Mouse (Mus musculus) lung, adult 2 months (tissue): ENCODE measurements around the gene Abcb1b. TPM values are rescaled to one million over a fixed set of nuclear protein-coding genes. Genes with fewer than 3 reads are reported as not detected.
A peak's percentile ranks its signal among the peaks of the same experiment; 100 is the strongest.
"Not testable (repeated sequence)": the region's sequence is repeated elsewhere in the genome, so short reads cannot be mapped to it uniquely, and the experiment has no call there.

Experiments
- DNase-seq: peaks from one replicate; pipeline ENCODE4 v3.0.0; 2022
- H3K4me1 ChIP-seq: fragments of 200-500 bp; 2 replicates; pipeline ENCODE4 v1.6.1; 2011; ENCODE audit warnings: low read length; ENCODE audit not compliant: control insufficient read depth, insufficient read depth
- H3K4me3 ChIP-seq: fragments of 200-500 bp; replicated peaks from 2 replicates; pipeline ENCODE3; 2011; ENCODE audit warnings: low read depth, mild to moderate bottlenecking, control low read depth, low read length; ENCODE audit errors: extremely low read depth
- CTCF ChIP-seq: fragments of 200-500 bp; IDR thresholded peaks from 2 replicates; pipeline ENCODE4 v1.5.1; 2011; ENCODE audit warnings: mild to moderate bottlenecking, low read length, control low read depth; ENCODE audit not compliant: insufficient read depth
- POLR2A ChIP-seq: fragments of 200-500 bp; IDR thresholded peaks from 2 replicates; pipeline ENCODE4 v1.6.1; 2011; ENCODE audit warnings: low read depth, mild to moderate bottlenecking, control low read depth, low read length, borderline replicate concordance; ENCODE audit errors: extremely low read depth
- WGBS: fragments of 180-500 bp; shearing (Covaris S2); methylation state at CpG from one replicate; pipeline ENCODE4 v1.1.7; 2018; 5-methylcytosine and 5-hydroxymethylcytosine counted together
- polyA plus RNA-seq: library from polyadenylated mRNA; depleted of rRNA; stranded (reverse); fragments of >200 nt; gene quantifications from 2 replicates; pipeline ENCODE4 v1.2.3, GENCODE M21; 2012

Gene Abcb1b
- polyA plus RNA-seq, 1 experiment: 1.5 TPM

- TF ChIP-seq CTCF (no peak), POLR2A (no peak)
- Histone ChIP-seq H3K4me3 (no peak overlapping the region), H3K4me1 (no peaks in the 10 kb centered on the region)
- 80% methylated on average over 1 of the region's 1 CpGs for WGBS
- DNase-seq: no peak
Measured at GRCm38 (mm10) chr5:8861811-8862210, 63.9 kb downstream of the Abcb1b start.

DNA sequence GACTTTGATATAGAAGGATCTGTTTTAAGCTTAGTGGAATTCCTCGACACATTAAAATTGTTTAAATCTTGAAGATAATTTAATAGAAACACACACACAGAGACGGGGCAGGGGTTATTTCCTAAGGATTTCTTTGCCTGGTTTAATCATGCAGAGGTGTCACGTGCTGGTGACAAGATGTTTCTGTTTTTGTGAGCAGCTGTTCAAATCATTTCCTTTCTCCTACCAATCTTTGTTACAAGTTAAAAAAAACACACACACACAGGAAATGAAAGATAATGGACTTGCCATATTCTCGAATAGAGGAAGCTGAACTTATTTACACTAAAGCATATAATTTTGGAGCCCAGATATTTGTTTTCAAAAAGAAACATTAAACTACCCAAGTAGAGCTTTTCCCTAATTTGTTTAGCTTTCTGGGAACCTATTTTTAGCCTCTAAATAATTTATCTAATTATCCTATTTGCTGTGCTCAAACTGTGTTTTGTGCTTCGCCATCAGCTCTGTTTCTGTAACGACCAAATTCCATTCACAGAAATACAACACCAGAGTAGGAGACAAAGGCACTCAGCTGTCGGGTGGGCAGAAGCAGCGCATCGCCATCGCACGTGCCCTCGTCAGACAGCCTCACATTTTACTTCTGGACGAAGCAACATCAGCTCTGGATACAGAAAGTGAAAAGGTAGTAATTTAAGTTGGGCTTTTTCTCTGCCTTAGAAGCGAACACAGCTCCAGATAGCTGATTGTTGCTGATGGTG, 65.8 kb downstream of the Abcb1b start:
- WGBS: 44% methylated on average over 14 of the region's 14 CpGs
- no peak for DNase-seq
- Histone ChIP-seq H3K4me1 (no peaks in the 10 kb centered on the region), H3K4me3 (no peak overlapping the region)
- TF ChIP-seq CTCF: no peak
- TF ChIP-seq POLR2A: no peak

- not testable (repeated sequence) for DNase-seq, H3K4me1 ChIP-seq, H3K4me3 ChIP-seq
- 88% methylated on average over 11 of the region's 11 CpGs for WGBS
Measured at GRCm38 (mm10) chr5:8865630-8866029, 67.7 kb downstream of the Abcb1b start.

- 75% methylated on average over 5 of the region's 5 CpGs for WGBS
- Histone ChIP-seq H3K4me3 (no peak overlapping the region), H3K4me1 (no peaks in the 10 kb centered on the region)
- TF ChIP-seq POLR2A: no peak
- TF ChIP-seq CTCF: no peak
- DNase-seq: no peak
Measured at GRCm38 (mm10) chr5:8866366-8866765, 68.4 kb downstream of the Abcb1b start.

GRCm38 (mm10) chr5:8868019-8868418, 70.1 kb downstream of the Abcb1b start:
- no peak for DNase-seq
- TF ChIP-seq CTCF (peak; percentile 34; the same call in 1 of the 2 replicates), POLR2A (no peak)
- Histone ChIP-seq H3K4me1 (no peaks in the 10 kb centered on the region), H3K4me3 (no peak overlapping the region)
- 12% methylated on average over 1 of the region's 1 CpGs for WGBS

DNA sequence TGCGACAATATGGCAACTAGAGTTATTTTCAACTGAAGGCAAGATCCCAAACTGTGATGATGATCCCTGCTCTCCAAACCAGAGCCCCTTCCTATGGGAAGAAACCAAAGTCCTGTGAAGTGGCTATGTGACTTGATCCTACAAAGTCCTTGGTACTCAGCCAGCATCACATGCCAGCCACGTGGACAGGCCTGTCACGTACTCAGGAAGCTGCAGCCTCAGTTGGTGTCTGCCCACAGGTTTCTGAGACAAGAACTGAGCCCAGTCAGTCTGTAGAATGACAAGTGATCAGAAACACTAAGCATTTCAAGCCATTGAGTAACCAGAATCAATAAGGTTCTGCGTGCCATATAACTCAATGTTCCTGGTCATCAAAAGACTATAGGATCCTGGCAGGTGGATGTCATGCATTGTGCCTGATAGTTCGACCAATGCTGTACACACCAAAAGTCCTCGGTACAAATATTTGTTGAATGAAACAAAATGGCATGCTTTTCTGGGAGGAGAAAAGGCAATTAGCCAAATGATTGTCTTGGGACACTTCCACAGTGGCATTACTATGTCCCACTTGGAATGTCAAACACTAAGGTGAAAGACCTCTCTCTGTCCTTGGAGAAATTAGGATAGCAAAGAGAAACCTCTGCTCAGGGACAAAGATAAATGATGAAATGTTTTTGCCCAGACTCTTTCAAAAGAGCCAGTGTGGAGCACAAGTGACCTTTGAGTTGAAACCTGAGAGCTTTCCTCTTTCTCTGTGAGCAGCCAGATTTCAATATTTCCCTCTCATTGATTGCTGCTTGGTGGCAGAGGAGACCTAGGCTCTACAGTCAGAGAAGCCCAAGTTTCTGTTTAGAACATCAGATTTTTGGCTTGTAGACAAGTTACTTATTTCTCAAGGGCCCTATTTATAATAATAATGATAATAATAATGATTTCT, 75.3 kb downstream of the Abcb1b start:
- Histone ChIP-seq H3K4me1 (no peaks in the 10 kb centered on the region), H3K4me3 (no peak overlapping the region)
- TF ChIP-seq POLR2A: no peak
- no peak for TF ChIP-seq CTCF
- WGBS: 79% methylated on average over 6 of the region's 6 CpGs
- DNase-seq: no peak

GRCm38 (mm10) chr5:8877086-8877485, 79.1 kb downstream of the Abcb1b start:
- TF ChIP-seq CTCF (no peak), POLR2A (no peak)
- WGBS: 73% methylated on average over 2 of the region's 2 CpGs
- H3K4me3 ChIP-seq: no peak overlapping the region
- H3K4me1 ChIP-seq: no peaks in the 10 kb centered on the region
- DNase-seq: no peak

DNA sequence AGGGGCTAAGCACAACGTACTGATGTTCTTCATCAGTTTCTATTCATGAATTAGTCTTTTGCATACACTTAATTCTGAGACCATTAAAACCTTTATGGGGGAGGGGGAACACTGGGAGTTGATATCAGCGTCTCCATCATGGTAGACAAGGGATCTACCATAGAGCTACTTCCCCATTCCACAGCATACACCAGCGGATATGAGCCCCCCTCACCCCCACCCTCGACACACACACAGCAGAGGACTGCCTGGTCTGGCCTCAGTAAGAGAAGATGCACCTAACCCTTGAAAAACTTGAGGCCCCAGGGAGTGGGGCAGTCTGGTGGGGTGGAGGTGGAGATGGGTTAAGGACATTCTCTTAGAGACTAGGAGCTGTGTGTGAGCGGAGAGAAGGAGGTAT, 79.9 kb downstream of the Abcb1b start:
- whole genome bisulfite sequencing: 68% methylated on average over 5 of the region's 5 CpGs
- no peak for DNase-seq
- Histone ChIP-seq H3K4me1 (no peaks in the 10 kb centered on the region), H3K4me3 (no peak overlapping the region)
- no peak for TF ChIP-seq CTCF
- no peak for TF ChIP-seq POLR2A

GRCm38 (mm10) chr5:8885837-8886236, 87.9 kb downstream of the Abcb1b start:
- TF ChIP-seq CTCF: no peak
- no peak for TF ChIP-seq POLR2A
- no peak for DNase-seq
- no peaks in the 10 kb centered on the region for H3K4me1 ChIP-seq
- 72% methylated on average over 2 of the region's 2 CpGs for WGBS
- H3K4me3 ChIP-seq: no peak overlapping the region

GRCm38 (mm10) chr5:8893300-8894103, 95.6 kb downstream of the Abcb1b start, which contains the start of gene Abcb4:
Abcb4 (plus strand) TSS chr5:8893717.
- under 1% methylated on average over 65 of the region's 65 CpGs for WGBS
- peak; percentile 18 for DNase-seq
- no peak for TF ChIP-seq POLR2A
- TF ChIP-seq CTCF: no peak
- peaks cover 5% of the 10 kb centered on the region; the same call in 1 of the 2 replicates for H3K4me1 ChIP-seq
- H3K4me3 ChIP-seq: peak within 1 kb of the TSS; percentile 32
